Mouse (Mus musculus) MEL (cell line): Measurements from ENCODE around the gene Srsf7. TPM values are rescaled to one million over a fixed set of nuclear protein-coding genes. Genes with fewer than 3 reads are reported as not detected.
"Not testable (repeated sequence)": the region's sequence is repeated elsewhere in the genome, so short reads cannot be mapped to it uniquely, and the experiment has no call there.

ENCODE experiments used
- DNase-seq: peaks from one replicate; pipeline ENCODE4 v3.0.0; 2011; ENCODE audit warnings: low read depth, low spot score
- H3K27ac ChIP-seq: 2 replicates; pipeline ENCODE4 v1.5.1; 2012; ENCODE audit warnings: low read depth, mild to moderate bottlenecking, control low read depth, low read length, moderate library complexity; ENCODE audit not compliant: control insufficient read depth
- H3K27me3 ChIP-seq, 2 experiments: fragments of 150-350 bp in 1 of 2; sonication (generic) in 1 of 2; 2 replicates each; pipeline ENCODE4 v1.6.1; 2012; ENCODE audit warnings: low read length in 2 of 2, mild to moderate bottlenecking in 2 of 2, improper control_type of control experiment in 1 of 2, moderate library complexity in 1 of 2; ENCODE audit not compliant: insufficient read depth in 2 of 2, control insufficient read depth in 1 of 2
- H3K36me3 ChIP-seq, 2 experiments: 2 replicates each; pipeline ENCODE4 v1.6.1; 2012 to 2014; ENCODE audit warnings: low read length in 2 of 2, improper control_type of control experiment in 1 of 2, inconsistent platforms in 1 of 2, mild to moderate bottlenecking in 1 of 2; ENCODE audit not compliant: insufficient read depth in 2 of 2, control insufficient read depth in 1 of 2
- H3K4me1 ChIP-seq, 2 experiments: fragments of 150-350 bp in 1 of 2; sonication (generic) in 1 of 2; 2 replicates each; pipeline ENCODE4 v1.6.1; 2012; ENCODE audit warnings: low read length in 2 of 2, improper control_type of control experiment in 1 of 2, mild to moderate bottlenecking in 1 of 2; ENCODE audit not compliant: insufficient read depth in 2 of 2, control insufficient read depth in 1 of 2
- H3K4me3 ChIP-seq, 2 experiments: fragments of 150-350 bp in 1 of 2; sonication (generic) in 1 of 2; 2 replicates each; pipeline ENCODE4 v1.5.1; 2012; ENCODE audit warnings: low read depth in 2 of 2, low read length in 2 of 2, mild to moderate bottlenecking in 2 of 2, moderate library complexity in 2 of 2, control low read depth in 1 of 2, improper control_type of control experiment in 1 of 2; ENCODE audit not compliant: control insufficient read depth in 1 of 2, insufficient read depth in 1 of 2
- H3K79me2 ChIP-seq: 2 replicates; pipeline ENCODE4 v1.6.1; 2012; ENCODE audit warnings: mild to moderate bottlenecking, low read length, moderate library complexity; ENCODE audit not compliant: control insufficient read depth, poor library complexity, insufficient read depth
- H3K9ac ChIP-seq: 2 replicates; pipeline ENCODE4 v1.6.1; 2012; ENCODE audit warnings: low read depth, mild to moderate bottlenecking, control low read depth, low read length, moderate library complexity; ENCODE audit not compliant: control insufficient read depth, poor library complexity, severe bottlenecking
- H3K9me3 ChIP-seq: fragments of 150-350 bp; sonication (generic); replicated peaks from 2 replicates; pipeline ENCODE4 v1.6.1; 2012; ENCODE audit warnings: mild to moderate bottlenecking, low read length, improper control_type of control experiment, moderate library complexity; ENCODE audit not compliant: insufficient read depth
- CHD1 ChIP-seq: IDR thresholded peaks from 2 replicates; pipeline ENCODE4 v1.6.1; 2012; ENCODE audit warnings: low read depth, mild to moderate bottlenecking, inconsistent platforms, low read length, improper control_type of control experiment
- CHD2 ChIP-seq: IDR thresholded peaks from 2 replicates; pipeline ENCODE4 v1.6.1; 2011; ENCODE audit warnings: low read length, improper control_type of control experiment
- CTCF ChIP-seq, 3 experiments: IDR thresholded peaks in 2 of 3; conservative IDR thresholded peaks in 1 of 3; 2 replicates each; pipeline ENCODE4 v1.5.1; 2011 to 2012; ENCODE audit warnings: low read length in 3 of 3, low read depth in 2 of 3, mild to moderate bottlenecking in 2 of 3, improper control_type of control experiment in 1 of 3, inconsistent platforms in 1 of 3, mixed read lengths in 1 of 3, moderate library complexity in 1 of 3; ENCODE audit not compliant: control insufficient read depth in 1 of 3, insufficient read depth in 1 of 3, poor library complexity in 1 of 3, severe bottlenecking in 1 of 3
- EP300 ChIP-seq, 2 experiments: IDR thresholded peaks; 2 replicates each; pipeline ENCODE4 v1.6.1; 2011; ENCODE audit warnings: improper control_type of control experiment in 2 of 2, low read length in 2 of 2, low read depth in 1 of 2, mild to moderate bottlenecking in 1 of 2
- ETS1 ChIP-seq: IDR thresholded peaks from 2 replicates; pipeline ENCODE4 v1.6.1; 2012; ENCODE audit warnings: low read depth, mild to moderate bottlenecking, inconsistent platforms, low read length, improper control_type of control experiment, moderate library complexity
- HCFC1 ChIP-seq: IDR thresholded peaks from 2 replicates; pipeline ENCODE4 v1.6.1; 2012; ENCODE audit warnings: low read depth, mild to moderate bottlenecking, inconsistent platforms, low read length, improper control_type of control experiment, moderate library complexity
- JUND ChIP-seq: IDR thresholded peaks from 2 replicates; pipeline ENCODE4 v1.6.1; 2011; ENCODE audit warnings: low read depth, mild to moderate bottlenecking, improper control_type of control experiment, low read length
- KAT2A ChIP-seq: conservative IDR thresholded peaks from 2 replicates; pipeline ENCODE4 v1.6.1; 2012; ENCODE audit warnings: low read depth, low read length, improper control_type of control experiment, inconsistent platforms
- MAFK ChIP-seq: IDR thresholded peaks from 2 replicates; pipeline ENCODE4 v1.6.1; 2011; ENCODE audit warnings: low read depth, mild to moderate bottlenecking, low read length, improper control_type of control experiment, borderline replicate concordance
- MAX ChIP-seq: IDR thresholded peaks from 2 replicates; pipeline ENCODE4 v1.6.1; 2011; ENCODE audit warnings: low read length, improper control_type of control experiment
- MAZ ChIP-seq: IDR thresholded peaks from 2 replicates; pipeline ENCODE4 v1.6.1; 2012; ENCODE audit warnings: low read depth, mild to moderate bottlenecking, inconsistent platforms, low read length, improper control_type of control experiment
- MXI1 ChIP-seq: IDR thresholded peaks from 2 replicates; pipeline ENCODE4 v1.6.1; 2011; ENCODE audit warnings: mild to moderate bottlenecking, low read depth, low read length, improper control_type of control experiment
- MYB ChIP-seq: IDR thresholded peaks from 2 replicates; pipeline ENCODE4 v1.6.1; 2011; ENCODE audit warnings: mild to moderate bottlenecking, low read depth, low read length, improper control_type of control experiment
- MYC ChIP-seq: IDR thresholded peaks from 2 replicates; pipeline ENCODE4 v1.6.1; 2011; ENCODE audit warnings: low read depth, mild to moderate bottlenecking, low read length, improper control_type of control experiment, moderate library complexity
- NRF1 ChIP-seq: IDR thresholded peaks from 2 replicates; pipeline ENCODE4 v1.6.1; 2014; ENCODE audit warnings: low read depth, mild to moderate bottlenecking, inconsistent platforms, low read length, improper control_type of control experiment, moderate library complexity; ENCODE audit not compliant: poor library complexity, insufficient read depth, severe bottlenecking
- POLR2A ChIP-seq, 2 experiments: IDR thresholded peaks; 2 replicates each; pipeline ENCODE4 v1.6.1; 2011 to 2012; ENCODE audit warnings: low read length in 2 of 2, mild to moderate bottlenecking in 2 of 2, control low read depth in 1 of 2, improper control_type of control experiment in 1 of 2, low read depth in 1 of 2, moderate library complexity in 1 of 2; ENCODE audit not compliant: control insufficient read depth in 1 of 2, insufficient read depth in 1 of 2, poor library complexity in 1 of 2
- POLR2AphosphoS2 ChIP-seq: IDR thresholded peaks from 2 replicates; pipeline ENCODE4 v1.6.1; 2011; ENCODE audit warnings: low read length, improper control_type of control experiment
- POLR2AphosphoS5 ChIP-seq: IDR thresholded peaks from 2 replicates; pipeline ENCODE4 v1.6.1; 2012; ENCODE audit warnings: low read depth, borderline replicate concordance, mild to moderate bottlenecking, inconsistent platforms, low read length, moderate library complexity, mixed read lengths
- RAD21 ChIP-seq: IDR thresholded peaks from 2 replicates; pipeline ENCODE4 v1.6.1; 2011; ENCODE audit warnings: mild to moderate bottlenecking, low read depth, low read length, improper control_type of control experiment
- SIN3A ChIP-seq: IDR thresholded peaks from 2 replicates; pipeline ENCODE4 v1.6.1; 2012; ENCODE audit warnings: low read length, improper control_type of control experiment, inconsistent platforms
- SMC3 ChIP-seq: IDR thresholded peaks from 2 replicates; pipeline ENCODE4 v1.6.1; 2011; ENCODE audit warnings: low read depth, low read length, improper control_type of control experiment
- TAL1 ChIP-seq: IDR thresholded peaks from 2 replicates; pipeline ENCODE4 v1.6.1; 2012; ENCODE audit warnings: mild to moderate bottlenecking, inconsistent platforms, low read length, moderate library complexity, mixed read lengths
- TBP ChIP-seq: IDR thresholded peaks from 2 replicates; pipeline ENCODE4 v1.8.0; 2011; ENCODE audit warnings: low read depth, low read length, improper control_type of control experiment
- TCF12 ChIP-seq: IDR thresholded peaks from 2 replicates; pipeline ENCODE4 v1.6.1; 2014; ENCODE audit warnings: low read depth, mild to moderate bottlenecking, inconsistent platforms, low read length, improper control_type of control experiment, moderate library complexity
- UBTF ChIP-seq: IDR thresholded peaks from 2 replicates; pipeline ENCODE4 v1.6.1; 2012; ENCODE audit warnings: low read depth, mild to moderate bottlenecking, inconsistent platforms, low read length, improper control_type of control experiment, moderate library complexity, borderline replicate concordance; ENCODE audit not compliant: insufficient read depth
- USF1 ChIP-seq: IDR thresholded peaks from 2 replicates; pipeline ENCODE4 v1.6.1; 2014; ENCODE audit warnings: low read depth, mild to moderate bottlenecking, inconsistent platforms, low read length, improper control_type of control experiment, moderate library complexity
- USF2 ChIP-seq, 2 experiments: IDR thresholded peaks; 2 replicates each; pipeline ENCODE4 v1.6.1; 2011 to 2012; ENCODE audit warnings: improper control_type of control experiment in 2 of 2, low read length in 2 of 2, borderline replicate concordance in 1 of 2, inconsistent platforms in 1 of 2, low read depth in 1 of 2, mild to moderate bottlenecking in 1 of 2; ENCODE audit not compliant: insufficient read depth in 1 of 2
- ZC3H11A ChIP-seq: IDR thresholded peaks from 2 replicates; pipeline ENCODE4 v1.6.1; 2012; ENCODE audit warnings: low read depth, mild to moderate bottlenecking, inconsistent platforms, low read length, improper control_type of control experiment
- ZKSCAN1 ChIP-seq: IDR thresholded peaks from 2 replicates; pipeline ENCODE4 v1.6.1; 2012; ENCODE audit warnings: low read depth, mild to moderate bottlenecking, inconsistent platforms, low read length, improper control_type of control experiment, moderate library complexity
- ZMIZ1 ChIP-seq: IDR thresholded peaks from 2 replicates; pipeline ENCODE4 v1.6.1; 2012; ENCODE audit warnings: low read depth, mild to moderate bottlenecking, inconsistent platforms, low read length, improper control_type of control experiment, moderate library complexity
- ZNF384 ChIP-seq: IDR thresholded peaks from 2 replicates; pipeline ENCODE4 v1.6.1; 2012; ENCODE audit warnings: low read depth, mild to moderate bottlenecking, inconsistent platforms, low read length, improper control_type of control experiment
- polyA plus RNA-seq, 2 experiments: library from polyadenylated mRNA; stranded (reverse) in 1 of 2; unstranded in 1 of 2; fragments of >175 nt in 1 of 2; fragments of >200 nt in 1 of 2; gene quantifications; 2 replicates each; pipeline versions ENCODE4 v1.2.1 to v1.2.4; 2012; ENCODE audit warnings: low replicate concordance in 2 of 2, low read depth in 1 of 2; ENCODE audit not compliant: insufficient read length in 2 of 2, insufficient read depth in 1 of 2, missing spikeins in 1 of 2
- total RNA-seq: library from RNA; depleted of rRNA; stranded (reverse); fragments of 300-350 nt; gene quantifications from 2 replicates; pipeline ENCODE4 v1.2.3, GENCODE M21; 2012

Srsf7 gene
- total and polyA plus RNA-seq, 3 experiments = 399 to 425 TPM; not detected in 1

DNA sequence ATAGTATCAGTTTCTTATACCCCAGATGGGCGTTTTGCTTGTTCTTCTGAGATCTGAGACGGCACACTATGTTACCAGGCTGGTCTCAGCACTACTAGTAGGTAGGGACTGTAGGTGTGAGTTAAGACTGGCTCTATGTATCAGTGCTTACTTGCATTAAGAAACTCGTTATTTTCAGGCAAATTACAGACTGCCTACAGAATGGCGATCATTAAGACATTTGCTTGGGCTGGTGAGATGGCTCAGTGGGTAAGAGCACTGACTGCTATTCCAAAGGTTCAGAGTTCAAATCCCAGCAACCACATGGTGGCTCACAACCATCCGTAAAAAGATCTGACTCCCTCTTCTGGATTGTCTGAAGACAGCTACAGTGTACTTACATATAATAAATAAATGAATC, 18.0 kb upstream of the Srsf7 start:
- H3K27me3 ChIP-seq, H3K79me2 ChIP-seq, H3K9me3 ChIP-seq: not testable (repeated sequence)
- Histone ChIP-seq H3K27ac (peak overlapping the region; percentile 97), H3K4me3 (peak overlapping the region; percentile 78 to 80), H3K9ac (peak overlapping the region; percentile 89), H3K36me3 (peaks cover 0 to 24% of the 10 kb centered on the region in 2 experiments; a peak in 2 of 4 replicates), H3K4me1 (peaks cover 9 to 19% of the 10 kb centered on the region in 2 experiments)
- TF ChIP-seq TBP = peak; percentile 94
- peak; percentile 59 for DNase-seq

DNA sequence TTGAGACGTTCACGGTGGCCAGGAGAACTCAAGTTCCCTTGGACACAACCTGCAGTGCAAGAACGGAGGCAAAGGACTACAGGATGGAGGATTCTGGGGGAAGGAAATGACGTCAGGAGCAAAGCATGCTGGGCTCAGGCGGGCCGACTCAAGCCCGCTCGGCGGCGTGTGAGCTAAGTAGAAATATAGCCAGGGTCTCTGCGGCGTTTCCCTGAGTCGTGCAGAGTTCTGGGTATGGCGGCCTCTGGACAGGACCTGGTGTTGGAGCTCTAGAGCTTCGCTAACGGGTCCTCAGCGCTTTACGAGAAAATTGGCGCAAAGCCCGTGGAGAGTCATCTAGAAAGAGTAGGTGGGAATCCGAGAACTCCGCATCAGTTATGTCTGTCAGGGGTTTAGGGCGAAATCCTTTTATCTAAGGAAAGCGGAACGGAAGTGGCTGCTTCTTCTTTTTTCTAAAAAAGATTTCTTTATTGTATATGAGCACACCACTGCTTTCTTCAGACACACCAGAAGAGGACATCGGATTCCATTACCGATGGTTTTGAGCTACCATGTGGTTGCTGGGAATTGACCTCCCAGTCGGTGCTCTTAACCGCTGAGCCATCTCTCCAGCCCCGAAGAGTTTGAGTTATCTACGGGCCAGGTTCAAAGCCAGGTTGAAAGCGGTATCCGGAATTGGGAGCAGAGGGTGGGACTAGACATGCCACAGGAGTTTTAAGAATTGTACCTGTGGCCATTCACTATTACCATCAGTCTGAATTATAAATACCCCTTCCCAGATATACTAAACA, 17.4 kb upstream of the Srsf7 start, which contains the start of gene Gemin6:
Gene Gemin6, plus strand, starts transcription at position 116 of the 791 bp plus-strand sequence.
- peak; percentile 96 for DNase-seq
- Histone ChIP-seq H3K36me3 (peaks cover 0 to 24% of the 10 kb centered on the region in 2 experiments; a peak in 2 of 4 replicates), H3K27ac (peak within 1 kb of the TSS; percentile 97), H3K4me1 (peaks cover 9 to 20% of the 10 kb centered on the region in 2 experiments), H3K79me2 (no peaks in the 10 kb centered on the region), H3K4me3 (peak within 1 kb of the TSS; percentile 78 to 80), H3K27me3 (no peaks in the 10 kb centered on the region), H3K9me3 (no peaks in the 10 kb centered on the region), H3K9ac (peak within 1 kb of the TSS; percentile 89)
- no peak for TF ChIP-seq MAZ
- no peak for TF ChIP-seq TAL1
- TF ChIP-seq POLR2AphosphoS2 = peak; percentile 90
- TF ChIP-seq SMC3 = no peak
- peak; percentile 91 for TF ChIP-seq KAT2A
- TF ChIP-seq CHD2 = no peak
- no peak for TF ChIP-seq USF1
- no peak for TF ChIP-seq MYB
- no peak for TF ChIP-seq JUND
- TF ChIP-seq ZNF384 = peak; percentile 45; the same call in 1 of the 2 replicates
- no peak for TF ChIP-seq TCF12
- peak; percentile 92 to 99 for TF ChIP-seq POLR2A (IDR thresholded peaks at IDR 0.05; ENCODE audit: control insufficient read depth in 1 of 2, insufficient read depth in 1 of 2, low read depth in 1 of 2, low read length in 2 of 2, poor library complexity in 1 of 2)
- TF ChIP-seq SIN3A = peak; percentile 90
- no peak for TF ChIP-seq CTCF (IDR thresholded peaks at IDR 0.05 in 2 of 3, conservative IDR thresholded peaks at IDR 0.05 in 1 of 3; ENCODE audit: control insufficient read depth in 1 of 3, insufficient read depth in 1 of 3, low read depth in 2 of 3, low read length in 3 of 3, poor library complexity in 1 of 3, severe bottlenecking in 1 of 3)
- no peak for TF ChIP-seq RAD21
- peak; percentile 89 for TF ChIP-seq MXI1
- no peak for TF ChIP-seq ZKSCAN1
- no peak; the same call in 1 of the 2 replicates for TF ChIP-seq ETS1
- TF ChIP-seq MYC = peak; percentile 91
- peak; percentile 22 for TF ChIP-seq MAX
- peak; percentile 11 to 14; a peak in 1 of 4 replicates for TF ChIP-seq EP300 (IDR thresholded peaks at IDR 0.05; ENCODE audit: low read depth in 1 of 2, low read length in 2 of 2)
- 0 out of 2 replicates have a peak, but pooled peaks have one; percentile 5 for TF ChIP-seq NRF1
- TF ChIP-seq CHD1 = no peak
- TF ChIP-seq USF2 (IDR thresholded peaks at IDR 0.05; ENCODE audit: borderline replicate concordance in 1 of 2, insufficient read depth in 1 of 2, low read depth in 1 of 2, low read length in 2 of 2) = no peak
- TF ChIP-seq HCFC1 = peak; percentile 98
- TF ChIP-seq UBTF = no peak
- TF ChIP-seq MAFK = no peak
- TF ChIP-seq ZC3H11A = no peak
- TF ChIP-seq ZMIZ1 = peak; percentile 70; the same call in 1 of the 2 replicates
- TF ChIP-seq POLR2AphosphoS5 = no peak
